Mouse (Mus musculus) mature B cell (primary cell): Measurements from ENCODE around the gene Tbx1.
"Not testable (repeated sequence)": the region's sequence is repeated elsewhere in the genome, so short reads cannot be mapped to it uniquely, and the experiment has no call there.

Source experiments
- in situ Hi-C: fragments of 300-500 bp; cut with MboI; formaldehyde crosslinking; loops from 2 replicates; pipeline ENCODE4 v1.14.3; 2019

Tbx1 gene

GRCm38 (mm10) chr16:18554721-18555120 is 35.8 kb downstream of the Tbx1 start:
- in situ Hi-C loops, result no loop called here

- in situ Hi-C loops, result no loop called here
Measured at GRCm38 (mm10) chr16:18552106-18552710, 38.3 kb downstream of the Tbx1 start.

- in situ Hi-C loops, result no loop called here
Measured at GRCm38 (mm10) chr16:18551604-18552003, 38.9 kb downstream of the Tbx1 start.

- in situ Hi-C loops, result no loop called here
Measured at GRCm38 (mm10) chr16:18547891-18548290, 42.6 kb downstream of the Tbx1 start.

- in situ Hi-C loops, result no loop called here
Measured at GRCm38 (mm10) chr16:18543151-18543829, 47.2 kb downstream of the Tbx1 start.

GRCm38 (mm10) chr16:18539281-18539680 is 51.2 kb downstream of the Tbx1 start:
- in situ Hi-C loops, result no loop called here

- in situ Hi-C loops, result no loop called here
Measured at GRCm38 (mm10) chr16:18537407-18537990, 53.0 kb downstream of the Tbx1 start.

- in situ Hi-C loops, result not testable (repeated sequence)
Measured at GRCm38 (mm10) chr16:18533061-18533460, 57.4 kb downstream of the Tbx1 start.
